ENCODE assay signal across 33 mouse cellular contexts in genomic region chr1:144247382-144247781, GRCm38 (mm10). TPM values are rescaled to one million over a fixed set of nuclear protein-coding genes. Genes with fewer than 3 reads are reported as not detected.
DNase-seq lines count a peak whose midpoint lies in the region; ATAC-seq and TF ChIP-seq lines count a peak whose summit lies in the region.
"Had no signal": no experiment of that assay in that cellular context is flagged by ENCODE, and none has a peak within 500 bp of the region (broad histone marks: within the 10 kb centered on the region; RNA-seq: fewer than 3 reads in every experiment).

No protein-coding gene starts in this region.

- no peak overlapping the region for H3K4me2 ChIP-seq in midbrain, embryonic 13.5 days (replicated peaks)
- H3K4me2 ChIP-seq: embryonic facial prominence, embryonic 13.5 days; heart, embryonic 11.5 days; hindbrain, embryonic 13.5 days; liver, embryonic 15.5 days; lung, embryonic 15.5 days; neural tube, embryonic 15.5 days; stomach, embryonic 15.5 days had no signal

- no peaks in the 10 kb centered on the region for H3K9me3 ChIP-seq in megakaryocyte, embryonic 14.5 days
- H3K9me3 ChIP-seq in MEL (replicated peaks; ENCODE audit: insufficient read depth, low read length): no peaks in the 10 kb centered on the region
- no peaks in the 10 kb centered on the region for H3K9me3 ChIP-seq in midbrain, embryonic 13.5 days
- H3K9me3 ChIP-seq: embryonic facial prominence, embryonic 13.5 days; hindbrain, embryonic 13.5 days; liver, embryonic 15.5 days; lung, embryonic 15.5 days; neural tube, embryonic 15.5 days; stomach, embryonic 15.5 days had no signal

- no peak for TF ChIP-seq CTCF in MEL (IDR thresholded peaks at IDR 0.05 in 2 of 3, conservative IDR thresholded peaks at IDR 0.05 in 1 of 3; ENCODE audit: control insufficient read depth in 1 of 3, insufficient read depth in 1 of 3, low read depth in 2 of 3, low read length in 3 of 3, poor library complexity in 1 of 3, severe bottlenecking in 1 of 3)

- H3K4me1 ChIP-seq in megakaryocyte, embryonic 14.5 days: peaks cover 30% of the 10 kb centered on the region
- H3K4me1 ChIP-seq in MEL (ENCODE audit: control insufficient read depth in 1 of 2, insufficient read depth in 2 of 2, low read length in 2 of 2): peaks cover 2 to 6% of the 10 kb centered on the region in 2 experiments; a peak in 2 of 4 replicates
- no peaks in the 10 kb centered on the region for H3K4me1 ChIP-seq in midbrain, embryonic 13.5 days (replicated peaks)
- H3K4me1 ChIP-seq: embryonic facial prominence, embryonic 13.5 days; hindbrain, embryonic 13.5 days; liver, embryonic 15.5 days; lung, embryonic 15.5 days; neural tube, embryonic 15.5 days; stomach, embryonic 15.5 days had no signal

- H3K79me2 ChIP-seq in MEL (ENCODE audit: control insufficient read depth, insufficient read depth, low read length, poor library complexity) (no peaks in the 10 kb centered on the region), macrophage (ENCODE audit: inconsistent target) (peaks cover 46% of the 10 kb centered on the region)

- 40% methylated on average over 1 of the region's 1 CpGs for WGBS in macrophage (ENCODE audit: missing documents)
- 81% methylated on average over 1 of the region's 1 CpGs for WGBS in midbrain, embryonic 13.5 days

- peak overlapping the region; percentile 88 for H3K4me3 ChIP-seq in megakaryocyte, embryonic 14.5 days (replicated peaks)
- H3K4me3 ChIP-seq in MEL (ENCODE audit: control insufficient read depth in 1 of 2, insufficient read depth in 1 of 2, low read depth in 2 of 2, low read length in 2 of 2) (no peak overlapping the region; a peak in 1 of 4 replicates), macrophage (ENCODE audit: inconsistent target) (peak overlapping the region; percentile 67)
- H3K4me3 ChIP-seq in midbrain, embryonic 13.5 days (replicated peaks): no peak overlapping the region
- H3K4me3 ChIP-seq: embryonic facial prominence, embryonic 13.5 days; hindbrain, embryonic 13.5 days; liver, embryonic 15.5 days; lung, embryonic 15.5 days; neural tube, embryonic 15.5 days; stomach, embryonic 15.5 days had no signal

- no peak for TF ChIP-seq EP300 in MEL (IDR thresholded peaks at IDR 0.05; ENCODE audit: low read depth in 1 of 2, low read length in 2 of 2)

- TF ChIP-seq POLR2A in MEL (IDR thresholded peaks at IDR 0.05; ENCODE audit: control insufficient read depth in 1 of 2, insufficient read depth in 1 of 2, low read depth in 1 of 2, low read length in 2 of 2, poor library complexity in 1 of 2): no peak

- peaks cover 26% of the 10 kb centered on the region for H3K36me3 ChIP-seq in megakaryocyte, embryonic 14.5 days (replicated peaks; ENCODE audit: low read length)
- H3K36me3 ChIP-seq in MEL (ENCODE audit: control insufficient read depth in 1 of 2, insufficient read depth in 2 of 2, low read length in 2 of 2) (peaks cover 0 to 10% of the 10 kb centered on the region in 2 experiments; a peak in 3 of 4 replicates), macrophage (ENCODE audit: inconsistent target) (0 out of 2 replicates have a peak, but pooled peaks cover 6% of the 10 kb centered on the region)
- H3K36me3 ChIP-seq in midbrain, embryonic 13.5 days: no peaks in the 10 kb centered on the region
- H3K36me3 ChIP-seq: embryonic facial prominence, embryonic 13.5 days; hindbrain, embryonic 13.5 days; liver, embryonic 15.5 days; lung, embryonic 15.5 days; neural tube, embryonic 15.5 days; stomach, embryonic 15.5 days had no signal

- no peak for TF ChIP-seq RAD21 in MEL (IDR thresholded peaks at IDR 0.05; ENCODE audit: low read depth, low read length)

- no peak for ATAC-seq in megakaryocyte, adult 5-6 weeks (ENCODE audit: poor library complexity, severe bottlenecking)
- no peak for ATAC-seq in activated CD4-positive, CD25-positive, alpha-beta regulatory T cell, adult 4 months
- no peak for ATAC-seq in midbrain, embryonic 13.5 days
- ATAC-seq in frontal cortex, adult (ENCODE audit: low TSS enrichment): no peak
- ATAC-seq: forebrain, embryonic 16.5 days had no signal

- DNase-seq in MEL (ENCODE audit: low read depth, low spot score): peak; percentile 21
- DNase-seq: adrenal gland, postnatal 25 days; cerebellum, adult 18-20 months; cerebellum, postnatal 10 days; gastrocnemius, postnatal 36 days; heart, adult 18-20 months; heart, postnatal 36 days; kidney, adult 11 months; kidney, postnatal 14 days; midbrain, embryonic 14.5 days; thymus, postnatal 14 days had no signal

- H3K27me3 ChIP-seq in megakaryocyte, embryonic 14.5 days (replicated peaks): no peaks in the 10 kb centered on the region
- H3K27me3 ChIP-seq in MEL (ENCODE audit: control insufficient read depth in 1 of 2, insufficient read depth in 2 of 2, low read length in 2 of 2): no peaks in the 10 kb centered on the region
- H3K27me3 ChIP-seq in midbrain, embryonic 13.5 days: no peaks in the 10 kb centered on the region
- H3K27me3 ChIP-seq: embryonic facial prominence, embryonic 13.5 days; hindbrain, embryonic 13.5 days; liver, embryonic 15.5 days; lung, embryonic 15.5 days; neural tube, embryonic 15.5 days; stomach, embryonic 15.5 days had no signal

- no peak overlapping the region for H3K9ac ChIP-seq in MEL (ENCODE audit: control insufficient read depth, low read depth, low read length, poor library complexity, severe bottlenecking)
- no peak overlapping the region for H3K9ac ChIP-seq in midbrain, embryonic 13.5 days (replicated peaks)
- H3K9ac ChIP-seq: embryonic facial prominence, embryonic 13.5 days; hindbrain, embryonic 13.5 days; liver, embryonic 15.5 days; lung, embryonic 15.5 days; neural tube, embryonic 15.5 days; stomach, embryonic 15.5 days had no signal

- H3K27ac ChIP-seq in MEL (ENCODE audit: control insufficient read depth, low read depth, low read length): no peak overlapping the region
- peak overlapping the region; percentile 86 for H3K27ac ChIP-seq in macrophage
- no peak overlapping the region for H3K27ac ChIP-seq in midbrain, embryonic 13.5 days
- H3K27ac ChIP-seq: embryonic facial prominence, embryonic 13.5 days; hindbrain, embryonic 13.5 days; liver, embryonic 15.5 days; lung, embryonic 15.5 days; neural tube, embryonic 15.5 days; stomach, embryonic 15.5 days had no signal

TF ChIP-seq in MEL, 35 proteins besides CTCF, POLR2A, EP300 and RAD21:
- TF ChIP-seq HCFC1 (IDR thresholded peaks at IDR 0.05; ENCODE audit: low read depth, low read length): no peak
- no peak for TF ChIP-seq UBTF (IDR thresholded peaks at IDR 0.05; ENCODE audit: borderline replicate concordance, insufficient read depth, low read depth, low read length)
- no peak for TF ChIP-seq POLR2AphosphoS5 (IDR thresholded peaks at IDR 0.05; ENCODE audit: borderline replicate concordance, low read depth, low read length)
- TF ChIP-seq ZKSCAN1 (IDR thresholded peaks at IDR 0.05; ENCODE audit: low read depth, low read length): no peak
- TF ChIP-seq GATA1 (IDR thresholded peaks at IDR 0.05; ENCODE audit: low read depth, low read length): 0 out of 2 replicates have a peak, but pooled peaks have one; percentile 16

RNA-seq across cellular contexts. Expression of gene Rgs1, which starts 1.7 kb away (rescaled TPM):
- polyA plus RNA-seq in megakaryocyte, embryonic 14.5 days (2012; ENCODE audit: insufficient read depth, low replicate concordance): 0.09 TPM in 1 of 2 replicates, not detected in the other
- 18.4 and 22.9 TPM in 2 replicates for total RNA-seq in megakaryocyte, adult 5-6 weeks (2015)
- 53.3 and 60.5 TPM in 2 replicates for total RNA-seq in megakaryocyte, adult 5-6 weeks (2017)
- total RNA-seq in MEL (2012; rRNA removed): 1.7 and 5.9 TPM in 2 replicates
- polyA plus RNA-seq in MEL (2012; ENCODE audit: insufficient read depth in 1 of 2, insufficient read length in 2 of 2, low read depth in 1 of 2, low replicate concordance in 2 of 2, missing spikeins in 1 of 2) (under 1 TPM in 1 of 2 experiments, not detected in 1; 0.91 TPM), macrophage (2018) (91.7 to 459 TPM (median 223 TPM) in 3 replicates)
- 1,000 to 10,000 TPM in 10 of 26 experiments, 100 to 1,000 TPM in 16; 103 to 1,683 (median 774) TPM for total RNA-seq in macrophage (2018; cell fraction: chromatin; rRNA removed)
- 1,000 to 10,000 TPM in 10 of 26 experiments, 100 to 1,000 TPM in 16; 101 to 2,461 (median 791) TPM for total RNA-seq in macrophage (2018; cell fraction: cytosol; rRNA removed)
- total RNA-seq in macrophage (2018; cell fraction: nucleus; rRNA removed): 1,000 to 10,000 TPM in 14 of 26 experiments, 100 to 1,000 TPM in 12; 145 to 2,115 (median 1,148) TPM
- polyA plus RNA-seq in activated CD4-positive, CD25-positive, alpha-beta regulatory T cell, adult 4 months (2017; shearing (Covaris generic)): 100 to 1,000 TPM; 666 to 670 TPM
- polyA plus RNA-seq in midbrain, embryonic 13.5 days (2015; fragmentation: Nextera tagmentation; extraction: Ambion mirVana): not detected in 2 replicates
- total RNA-seq: ES-E14; gastrocnemius, postnatal 36 days; heart, postnatal 36 days; layer of hippocampus, postnatal 10 days; left cerebral cortex, adult 18-20 months had no signal
- polyA plus RNA-seq: brain, embryonic 14.5 days; forebrain, embryonic 11.5 days; forebrain, embryonic 16.5 days; heart, embryonic 11.5 days; hindbrain, embryonic 13.5 days; kidney, embryonic 14.5 days; limb, embryonic 11.5 days; liver, adult 2 months; neural tube, embryonic 15.5 days had no signal

Comparison
In these comparisons a context has a peak if more than half of its experiments do, and no peak if none do; other contexts are left out.
1. H3K4me3 ChIP-seq: peak in megakaryocyte, embryonic 14.5 days (single experiment) and macrophage (single experiment); none in MEL (0 of 2) and midbrain, embryonic 13.5 days (single experiment).